Mouse (Mus musculus) skeletal muscle tissue, adult 2 months (tissue): ENCODE data around the gene Rps11.
"Not testable (repeated sequence)": the region's sequence is repeated elsewhere in the genome, so short reads cannot be mapped to it uniquely, and the experiment has no call there.

Source experiments
- DNase-seq: peaks from one replicate; pipeline ENCODE4 v3.0.0-alpha.2; 2012; ENCODE audit warnings: low read depth, low spot score

Rps11 gene

GRCm38 (mm10) chr7:45111940-45112339, 12.3 kb downstream of the Rps11 start:
- no peak for DNase-seq

DNA sequence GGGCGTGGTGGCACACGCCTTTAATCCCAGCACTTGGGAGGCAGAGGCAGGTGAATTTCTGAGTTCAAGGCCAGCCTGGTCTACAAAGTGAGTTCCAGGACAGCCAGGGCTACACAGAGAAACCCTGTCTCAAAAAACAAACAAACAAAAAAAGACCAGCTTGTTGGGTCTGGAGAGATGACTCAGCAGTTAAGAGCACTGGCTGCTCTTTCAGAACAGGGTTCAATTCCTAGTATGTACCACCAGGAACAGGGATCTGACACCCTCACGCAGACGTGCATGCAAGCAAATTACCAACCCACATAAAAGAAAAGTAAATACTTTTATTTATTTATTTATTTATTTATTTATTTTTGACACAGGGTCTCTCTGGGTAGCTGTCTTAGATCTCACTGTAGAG, 14.2 kb downstream of the Rps11 start:
- not testable (repeated sequence) for DNase-seq

DNA sequence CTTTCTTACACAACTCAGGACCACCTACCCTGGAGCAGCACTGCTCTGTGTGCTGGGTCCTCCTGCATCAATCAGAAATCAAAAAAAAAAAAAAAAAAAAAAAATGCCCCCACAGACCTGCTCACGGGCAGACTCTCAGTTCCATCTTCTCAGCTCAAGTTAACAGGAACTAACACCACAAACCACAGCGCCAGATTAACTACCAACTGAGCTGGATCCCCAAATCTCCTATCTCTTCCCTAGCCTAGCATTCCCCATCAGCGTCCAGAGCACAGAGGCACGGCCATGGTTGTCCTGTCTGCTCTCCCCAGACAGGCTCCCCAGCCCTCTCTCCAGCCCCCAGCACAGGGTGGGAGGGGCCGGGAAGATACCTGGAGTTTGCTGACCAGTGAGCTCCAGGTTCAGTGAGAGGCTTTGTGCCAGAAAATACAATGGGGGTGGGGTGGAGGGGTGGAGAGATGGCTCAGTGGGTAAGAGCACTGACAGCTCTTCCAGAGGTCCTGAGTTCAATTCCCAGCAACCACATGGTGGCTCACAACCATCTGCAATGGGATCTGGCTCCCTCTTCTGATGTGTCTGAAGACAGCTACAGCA, 17.1 kb downstream of the Rps11 start:
- no peak for DNase-seq

DNA sequence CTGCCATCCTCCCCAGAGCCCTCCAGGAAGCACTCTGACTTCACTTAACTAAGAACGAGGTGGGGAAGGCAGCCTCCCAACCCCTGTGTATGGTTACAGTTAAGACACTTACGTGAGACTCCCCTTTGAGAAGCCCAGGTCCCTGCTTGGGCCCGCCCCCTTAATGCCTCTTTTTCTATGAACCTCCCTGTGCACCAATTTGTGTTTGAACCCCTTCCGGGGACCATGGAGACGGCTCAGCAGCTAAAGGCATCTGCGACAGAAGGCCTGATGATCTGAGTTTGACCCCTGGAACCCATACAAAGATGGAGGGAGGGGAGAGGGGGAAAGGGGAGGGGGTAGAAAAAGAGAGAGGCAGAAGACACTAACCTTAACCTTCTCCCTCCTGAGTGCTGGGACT, 17.8 kb downstream of the Rps11 start:
- DNase-seq: no peak

DNA sequence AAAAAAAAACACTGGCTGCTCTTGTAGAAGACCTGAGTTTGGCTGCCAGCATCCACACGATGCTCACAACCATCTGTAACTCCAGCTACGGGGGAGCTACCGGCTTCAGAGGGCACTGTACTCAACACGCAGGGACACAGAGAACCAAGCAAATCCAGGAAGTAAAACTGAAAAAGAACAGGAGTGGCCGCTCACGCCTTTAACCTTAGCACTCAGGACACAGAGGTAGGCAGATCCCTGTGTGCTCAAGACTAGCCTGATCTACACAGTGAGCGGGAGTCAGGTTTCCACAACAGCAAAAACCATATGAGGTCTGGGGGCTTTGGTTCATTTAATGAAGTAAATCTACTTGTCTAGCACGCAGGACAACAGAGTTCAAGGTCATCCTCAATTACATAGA, 18.7 kb downstream of the Rps11 start:
- no peak for DNase-seq

- no peak for DNase-seq
Observed at GRCm38 (mm10) chr7:45104941-45105340, 19.3 kb downstream of the Rps11 start.

- peak; percentile 98 for DNase-seq
Observed at GRCm38 (mm10) chr7:45103652-45104180, 20.5 kb downstream of the Rps11 start, which contains the start of gene Fcgrt. Fcgrt (minus strand) TSS chr7:45103851.

- DNase-seq: no peak
Observed at GRCm38 (mm10) chr7:45102940-45103585, 21.2 kb downstream of the Rps11 start.

DNA sequence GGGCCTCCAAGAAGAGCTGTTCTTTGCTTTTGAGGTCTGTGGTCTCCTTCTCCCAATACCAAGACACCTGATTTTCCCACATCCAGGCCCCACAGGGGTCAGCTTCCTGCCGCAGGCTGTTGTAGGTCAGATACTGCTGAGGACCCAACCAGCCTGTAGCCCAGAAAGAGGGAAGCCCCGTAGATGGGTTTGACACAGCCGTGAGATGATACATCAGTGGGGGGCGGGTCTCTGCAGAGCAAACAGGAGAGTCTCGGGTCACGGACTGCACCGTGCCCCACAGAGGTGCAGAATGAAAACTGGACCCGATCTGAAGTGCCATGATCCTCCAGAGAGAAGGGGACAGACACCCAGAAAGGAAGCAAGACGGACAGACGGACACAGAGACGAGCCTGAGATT, 21.8 kb downstream of the Rps11 start:
- DNase-seq: no peak

- DNase-seq: no peak
Observed at GRCm38 (mm10) chr7:45100046-45100445, 24.2 kb downstream of the Rps11 start.

DNA sequence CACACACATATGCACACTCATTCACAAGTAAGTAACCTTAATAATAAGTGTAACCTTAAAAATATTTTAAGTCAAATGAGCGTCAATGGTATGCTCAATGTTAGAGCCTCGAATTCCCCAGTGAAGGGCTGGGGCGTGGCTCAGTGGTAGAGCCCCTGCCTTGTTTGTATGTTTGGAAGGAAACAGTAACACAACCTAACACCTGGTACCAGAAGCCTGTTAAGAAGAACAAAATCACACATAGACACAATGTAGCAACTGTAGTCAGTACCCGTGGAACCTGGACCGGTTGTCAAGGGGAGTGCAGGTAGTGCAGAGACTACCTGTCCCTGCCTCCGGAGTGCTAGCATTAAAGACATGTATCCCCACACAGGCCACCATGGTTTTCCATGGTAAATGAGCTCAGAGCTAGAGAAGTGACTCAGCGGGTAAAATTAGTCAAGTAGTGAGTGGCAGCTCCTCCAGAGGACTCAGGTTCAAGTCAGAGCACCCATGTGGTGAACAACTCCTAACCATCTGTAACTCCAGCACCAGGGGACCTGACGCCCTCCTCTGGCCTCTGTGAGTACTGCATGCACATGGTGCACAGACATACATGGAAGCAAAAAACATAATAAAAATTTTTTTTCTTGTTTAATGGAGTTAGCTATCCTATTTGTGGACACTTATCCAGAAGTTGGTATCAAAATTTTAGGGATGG, 25.5 kb downstream of the Rps11 start:
- no peak for DNase-seq

- DNase-seq: no peak
Observed at GRCm38 (mm10) chr7:45097479-45097878, 26.8 kb downstream of the Rps11 start.

GRCm38 (mm10) chr7:45095965-45096364, 28.3 kb downstream of the Rps11 start:
- not testable (repeated sequence) for DNase-seq

- no peak for DNase-seq
Observed at GRCm38 (mm10) chr7:45095367-45095766, 28.9 kb downstream of the Rps11 start.

- DNase-seq: no peak
Observed at GRCm38 (mm10) chr7:45094121-45094520, 30.1 kb downstream of the Rps11 start.

DNA sequence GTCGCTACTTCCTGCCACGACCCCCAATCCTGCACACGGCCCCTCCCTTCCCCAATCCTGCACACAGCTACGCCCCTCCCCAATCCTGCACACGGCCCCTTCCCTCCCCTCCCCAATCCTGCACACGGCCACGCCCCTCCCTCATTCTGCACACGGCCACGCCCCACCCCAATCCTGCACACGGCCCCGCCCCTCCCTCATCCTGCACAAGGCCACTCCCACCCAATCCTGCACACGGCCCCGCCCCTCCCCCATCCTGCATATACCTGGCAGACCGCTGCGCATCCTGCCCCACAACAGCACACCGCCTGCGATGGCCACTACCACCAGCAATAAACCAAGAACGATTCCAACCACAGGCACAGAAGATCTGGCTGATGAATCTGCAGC, 30.7 kb downstream of the Rps11 start:
- no peak for DNase-seq

GRCm38 (mm10) chr7:45092828-45093515, 31.3 kb downstream of the Rps11 start:
- no peak for DNase-seq

DNA sequence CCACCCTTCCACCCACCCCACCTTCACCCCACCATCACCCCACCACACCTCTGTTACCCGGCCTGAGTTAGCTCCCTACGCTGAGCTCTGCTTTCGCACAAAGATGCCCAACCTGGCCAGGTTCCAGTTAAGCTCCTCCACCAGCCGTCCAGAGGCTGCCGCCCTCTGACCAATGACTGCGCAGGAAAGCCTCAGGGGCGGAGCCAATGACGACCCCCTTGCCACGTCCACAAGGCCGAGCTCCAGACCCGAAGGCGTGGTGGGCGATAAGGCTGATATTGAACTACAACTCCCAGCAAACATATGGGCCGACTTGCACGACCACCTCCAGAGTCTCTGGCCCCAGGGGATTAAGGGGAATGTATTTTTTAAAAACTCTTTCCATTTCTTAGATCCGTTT, 32.2 kb downstream of the Rps11 start, which contains the start of gene Rcn3:
Rcn3 (minus strand) TSS at position 174 of the 400 bp plus-strand sequence.
- peak; percentile 88 for DNase-seq

DNA sequence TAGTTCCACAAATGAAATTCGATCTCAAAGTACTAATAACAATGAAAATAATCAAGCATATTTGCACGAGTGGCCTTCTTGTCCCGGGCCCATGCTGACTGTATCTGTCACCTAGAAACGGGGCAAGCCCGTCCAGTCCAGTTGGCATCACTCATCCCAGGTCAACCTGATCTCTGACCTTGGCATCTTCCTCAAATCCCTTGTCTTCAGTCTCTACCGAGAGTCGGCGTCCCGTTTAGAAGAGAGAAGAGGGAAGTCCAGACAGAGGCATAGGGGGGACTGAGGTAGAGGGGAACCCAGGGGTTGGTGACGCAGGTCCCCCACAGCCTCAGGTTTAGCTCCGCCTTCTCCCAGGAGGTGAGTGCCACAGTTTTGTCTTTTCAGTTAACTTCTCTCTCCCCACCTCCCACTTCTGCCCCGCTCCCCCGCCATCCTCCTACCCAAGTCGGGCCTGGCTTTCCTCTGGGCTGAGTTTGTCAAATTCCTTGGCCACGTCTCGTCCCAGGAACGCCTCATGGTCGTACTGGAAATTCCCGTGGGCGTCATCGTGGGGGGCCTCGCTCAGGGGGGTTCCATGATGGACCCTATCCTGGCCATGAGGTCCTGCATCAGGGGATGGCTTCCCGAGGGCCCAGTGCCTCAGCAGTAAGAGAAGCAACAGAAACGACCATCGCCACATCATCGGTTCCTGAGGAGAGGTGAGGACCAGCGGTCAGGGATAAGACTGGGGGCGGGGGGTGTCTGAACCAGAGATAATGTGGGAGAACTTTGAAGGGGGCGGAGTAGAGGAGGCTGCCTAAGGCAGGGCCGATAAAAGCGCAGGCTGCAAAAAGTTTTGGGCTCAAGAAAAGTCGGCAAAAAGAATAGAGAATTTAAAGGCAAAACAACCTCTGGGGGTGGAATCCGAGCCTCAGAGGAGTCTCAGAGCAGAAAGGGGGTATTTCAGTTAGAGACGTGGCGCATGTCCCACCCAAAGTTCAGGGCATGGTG, 32.9 kb downstream of the Rps11 start:
- DNase-seq: no peak

DNA sequence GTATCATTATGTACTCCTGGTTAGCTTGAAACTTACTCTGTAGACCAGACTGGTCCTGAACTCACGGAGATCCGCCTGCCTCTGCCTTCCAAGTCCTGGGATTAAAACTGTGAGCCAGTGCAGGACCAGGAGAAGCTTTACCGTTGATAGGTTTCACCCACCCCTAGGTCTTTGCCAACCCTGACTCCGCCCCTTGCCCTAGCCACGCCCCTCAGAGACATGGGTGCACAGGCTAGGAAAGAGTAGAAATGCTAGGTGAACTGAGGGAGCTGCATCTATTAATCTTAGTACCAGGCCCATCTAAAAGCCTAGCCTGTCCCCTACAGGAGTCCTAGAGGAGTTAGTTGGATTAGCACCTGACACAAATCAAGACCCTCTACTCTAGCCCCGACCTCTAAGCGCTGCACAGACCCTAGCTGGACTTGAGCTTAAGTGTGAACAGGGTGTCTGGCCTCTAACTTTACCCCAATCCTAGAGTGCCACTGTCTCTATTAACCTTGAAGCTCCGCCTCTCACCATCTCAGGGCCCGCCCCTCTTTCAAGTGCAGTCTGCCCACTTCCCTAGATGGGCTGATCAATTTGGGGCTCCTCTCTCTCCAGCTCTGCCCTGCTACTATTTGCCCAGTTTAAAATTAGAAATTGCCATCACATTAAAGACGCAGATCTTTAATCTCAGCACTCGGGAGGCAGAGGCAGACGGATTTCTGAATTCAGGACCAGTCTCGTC, 33.8 kb downstream of the Rps11 start:
- DNase-seq: no peak
